Mouse (Mus musculus): ENCODE measurements around the gene Aldh4a1. TPM values are rescaled to one million over a fixed set of nuclear protein-coding genes. Genes with fewer than 3 reads are reported as not detected.
A peak's percentile ranks its signal among the peaks of the same experiment; 100 is the strongest.

The Aldh4a1 gene
- total RNA-seq, 1 experiment: 63.5 TPM

- Histone ChIP-seq H3K4me3 (ENCODE audit: insufficient read depth in 1 of 2, low read depth in 1 of 2, low read length in 2 of 2, poor library complexity in 1 of 2, severe bottlenecking in 1 of 2) (no peak overlapping the region), H3K9ac (ENCODE audit: insufficient read depth, low read depth, low read length, poor library complexity, severe bottlenecking) (no peak overlapping the region), H3K9me3 (ENCODE audit: control insufficient read depth, insufficient read depth, low read depth, low read length) (no peaks in the 10 kb centered on the region), H3K4me1 (ENCODE audit: control insufficient read depth in 2 of 2, insufficient read depth in 2 of 2, low read length in 2 of 2, poor library complexity in 1 of 2) (peaks cover 0 to 31% of the 10 kb centered on the region in 2 experiments; a peak in 2 of 4 replicates), H3K36me3 (ENCODE audit: control insufficient read depth, insufficient read depth, low read length, poor library complexity, severe bottlenecking) (peaks cover 36% of the 10 kb centered on the region), H3K27ac (ENCODE audit: insufficient read depth, low read depth, low read length, poor library complexity, severe bottlenecking) (no peak overlapping the region)
- no peak for DNase-seq (ENCODE audit: low read depth, low spot score)
- TF ChIP-seq HCFC1 (IDR thresholded peaks at IDR 0.05; ENCODE audit: borderline replicate concordance, insufficient read depth, low read length) (no peak), CHD2 (IDR thresholded peaks at IDR 0.05; ENCODE audit: low read depth, low read length) (no peak), ZC3H11A (IDR thresholded peaks at IDR 0.05; ENCODE audit: borderline replicate concordance, low read depth, low read length) (no peak), MAFK (IDR thresholded peaks at IDR 0.05; ENCODE audit: insufficient read depth, low read depth, low read length) (no peak), ZNF384 (IDR thresholded peaks at IDR 0.05; ENCODE audit: low read depth, low read length) (no peak)
- in situ Hi-C loops (cut with MboI; ENCODE audit: low sequenced_read_pairs in 2 of 2, unreplicated experiment in 2 of 2): loop anchor here in 1 of 2 experiments (5.0 kb wide), 1 partner anchor 218 kb away; no protein-coding TSS in a partner anchor
Measured at GRCm38 (mm10) chr4:139639801-139640200, 17.1 kb downstream of the Aldh4a1 start.

- no peak for DNase-seq (ENCODE audit: low read depth, low spot score)
- Histone ChIP-seq H3K36me3 (ENCODE audit: control insufficient read depth, insufficient read depth, low read length, poor library complexity, severe bottlenecking) (peaks cover 40% of the 10 kb centered on the region), H3K27ac (ENCODE audit: insufficient read depth, low read depth, low read length, poor library complexity, severe bottlenecking) (no peak overlapping the region), H3K9me3 (ENCODE audit: control insufficient read depth, insufficient read depth, low read depth, low read length) (no peaks in the 10 kb centered on the region), H3K4me1 (ENCODE audit: control insufficient read depth in 2 of 2, insufficient read depth in 2 of 2, low read length in 2 of 2, poor library complexity in 1 of 2) (peaks cover 0 to 31% of the 10 kb centered on the region in 2 experiments; a peak in 2 of 4 replicates), H3K9ac (ENCODE audit: insufficient read depth, low read depth, low read length, poor library complexity, severe bottlenecking) (no peak overlapping the region), H3K4me3 (ENCODE audit: insufficient read depth in 1 of 2, low read depth in 1 of 2, low read length in 2 of 2, poor library complexity in 1 of 2, severe bottlenecking in 1 of 2) (no peak overlapping the region)
- TF ChIP-seq ZNF384 (IDR thresholded peaks at IDR 0.05; ENCODE audit: low read depth, low read length) (no peak), CHD2 (IDR thresholded peaks at IDR 0.05; ENCODE audit: low read depth, low read length) (no peak), ZC3H11A (IDR thresholded peaks at IDR 0.05; ENCODE audit: borderline replicate concordance, low read depth, low read length) (no peak), MAFK (IDR thresholded peaks at IDR 0.05; ENCODE audit: insufficient read depth, low read depth, low read length) (no peak), HCFC1 (IDR thresholded peaks at IDR 0.05; ENCODE audit: borderline replicate concordance, insufficient read depth, low read length) (no peak)
- in situ Hi-C loops (cut with MboI; ENCODE audit: low sequenced_read_pairs in 2 of 2, unreplicated experiment in 2 of 2): loop anchor here in 1 of 2 experiments (5.0 kb wide), 1 partner anchor 217 kb away; no protein-coding TSS in a partner anchor
Measured at GRCm38 (mm10) chr4:139640333-139640732, 17.7 kb downstream of the Aldh4a1 start.

- in situ Hi-C loops (cut with MboI; ENCODE audit: low sequenced_read_pairs in 2 of 2, unreplicated experiment in 2 of 2): loop anchor here in 1 of 2 experiments (5.0 kb wide), 1 partner anchor 217 kb away; no protein-coding TSS in a partner anchor
- H3K36me3 ChIP-seq (ENCODE audit: control insufficient read depth, insufficient read depth, low read length, poor library complexity, severe bottlenecking): peaks cover 38% of the 10 kb centered on the region
- no peak overlapping the region for H3K4me3 ChIP-seq (ENCODE audit: insufficient read depth in 1 of 2, low read depth in 1 of 2, low read length in 2 of 2, poor library complexity in 1 of 2, severe bottlenecking in 1 of 2)
- H3K9me3 ChIP-seq (ENCODE audit: control insufficient read depth, insufficient read depth, low read depth, low read length): no peaks in the 10 kb centered on the region
- H3K9ac ChIP-seq (ENCODE audit: insufficient read depth, low read depth, low read length, poor library complexity, severe bottlenecking): no peak overlapping the region
- no peak for TF ChIP-seq HCFC1 (IDR thresholded peaks at IDR 0.05; ENCODE audit: borderline replicate concordance, insufficient read depth, low read length)
- no peak for TF ChIP-seq ZC3H11A (IDR thresholded peaks at IDR 0.05; ENCODE audit: borderline replicate concordance, low read depth, low read length)
- no peak for TF ChIP-seq MAFK (IDR thresholded peaks at IDR 0.05; ENCODE audit: insufficient read depth, low read depth, low read length)
- TF ChIP-seq CHD2 (IDR thresholded peaks at IDR 0.05; ENCODE audit: low read depth, low read length): no peak
- no peak for TF ChIP-seq ZNF384 (IDR thresholded peaks at IDR 0.05; ENCODE audit: low read depth, low read length)
- H3K27ac ChIP-seq (ENCODE audit: insufficient read depth, low read depth, low read length, poor library complexity, severe bottlenecking): no peak overlapping the region
- H3K4me1 ChIP-seq (ENCODE audit: control insufficient read depth in 2 of 2, insufficient read depth in 2 of 2, low read length in 2 of 2, poor library complexity in 1 of 2): peaks cover 0 to 31% of the 10 kb centered on the region in 2 experiments; a peak in 2 of 4 replicates
- no peak for DNase-seq (ENCODE audit: low read depth, low spot score)
Measured at GRCm38 (mm10) chr4:139640775-139641174, 18.1 kb downstream of the Aldh4a1 start.

GRCm38 (mm10) chr4:139641829-139642425 lies 19.3 kb downstream of the Aldh4a1 start:
- DNase-seq (ENCODE audit: low read depth, low spot score): peak; percentile 88
- Histone ChIP-seq H3K4me3 (ENCODE audit: insufficient read depth in 1 of 2, low read depth in 1 of 2, low read length in 2 of 2, poor library complexity in 1 of 2, severe bottlenecking in 1 of 2) (peak overlapping the region; percentile 28 to 51), H3K9ac (ENCODE audit: insufficient read depth, low read depth, low read length, poor library complexity, severe bottlenecking) (0 out of 2 replicates have a peak overlapping the region, but pooled peaks have one; percentile 5), H3K4me1 (ENCODE audit: control insufficient read depth in 2 of 2, insufficient read depth in 2 of 2, low read length in 2 of 2, poor library complexity in 1 of 2) (peaks cover 0 to 31% of the 10 kb centered on the region in 2 experiments; a peak in 2 of 4 replicates), H3K36me3 (ENCODE audit: control insufficient read depth, insufficient read depth, low read length, poor library complexity, severe bottlenecking) (peaks cover 37% of the 10 kb centered on the region), H3K9me3 (ENCODE audit: control insufficient read depth, insufficient read depth, low read depth, low read length) (no peaks in the 10 kb centered on the region), H3K27ac (ENCODE audit: insufficient read depth, low read depth, low read length, poor library complexity, severe bottlenecking) (no peak overlapping the region)
- TF ChIP-seq CHD2 (IDR thresholded peaks at IDR 0.05; ENCODE audit: low read depth, low read length) (no peak), ZNF384 (IDR thresholded peaks at IDR 0.05; ENCODE audit: low read depth, low read length) (no peak), ZC3H11A (IDR thresholded peaks at IDR 0.05; ENCODE audit: borderline replicate concordance, low read depth, low read length) (no peak), MAFK (IDR thresholded peaks at IDR 0.05; ENCODE audit: insufficient read depth, low read depth, low read length) (no peak), HCFC1 (IDR thresholded peaks at IDR 0.05; ENCODE audit: borderline replicate concordance, insufficient read depth, low read length) (no peak)
- in situ Hi-C loops (cut with MboI; ENCODE audit: low sequenced_read_pairs in 2 of 2, unreplicated experiment in 2 of 2): loop anchor here in 1 of 2 experiments (5.0 kb wide), 1 partner anchor 215 kb away; no protein-coding TSS in a partner anchor
